Mouse (Mus musculus): ENCODE measurements around the gene Gm572.

DNA sequence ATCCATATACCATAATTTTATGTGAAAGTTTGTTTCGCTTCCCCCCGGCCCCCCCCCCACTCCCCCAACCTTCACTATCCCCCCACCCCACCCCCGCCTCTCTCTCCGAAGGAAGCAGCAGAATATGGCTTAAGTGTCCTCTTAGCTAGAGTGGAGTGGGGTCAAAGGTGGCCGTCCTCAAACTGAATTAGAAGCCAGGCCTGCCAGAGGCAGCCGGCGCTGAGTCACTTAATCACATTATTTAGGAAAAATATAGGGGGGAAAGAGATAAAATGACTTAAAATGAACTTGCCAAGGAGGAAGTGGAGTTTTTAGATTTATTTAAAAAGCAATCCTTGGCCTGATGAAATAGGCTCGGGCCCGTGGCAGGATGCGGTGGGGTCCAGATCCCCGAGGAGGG lies 65.7 kb downstream of the Gm572 start:
- TF ChIP-seq CTCF (IDR thresholded peaks at IDR 0.05; ENCODE audit: borderline replicate concordance, insufficient read depth, low read depth, low read length), result no peak
- no peak for TF ChIP-seq POLR2A (IDR thresholded peaks at IDR 0.05; ENCODE audit: borderline replicate concordance, insufficient read depth, low read length)
